Mouse (Mus musculus) frontal cortex, adult (tissue): ENCODE measurements around the gene Jmjd1c.
A peak's percentile ranks its signal among the peaks of the same experiment; 100 is the strongest.
"Not testable (repeated sequence)": the region's sequence is repeated elsewhere in the genome, so short reads cannot be mapped to it uniquely, and the experiment has no call there.

Source experiments
- ATAC-seq: cut with Nextera tagmentation; 2 replicates; pipeline ENCODE4 v1.9.2; 2017; ENCODE audit warnings: mild to moderate bottlenecking, moderate library complexity, mixed read lengths; ENCODE audit not compliant: low TSS enrichment

Gene Jmjd1c

GRCm38 (mm10) chr10:67100831-67101251 is 4.9 kb downstream of the Jmjd1c start:
- ATAC-seq, result peak; percentile 24; the same call in 1 of the 2 replicates

- no peak for ATAC-seq
Measured at GRCm38 (mm10) chr10:67104543-67104942, 8.6 kb downstream of the Jmjd1c start.

- peak; percentile 27; the same call in 1 of the 2 replicates for ATAC-seq
Measured at GRCm38 (mm10) chr10:67105331-67106217, 9.6 kb downstream of the Jmjd1c start.

- ATAC-seq, result no peak
Measured at GRCm38 (mm10) chr10:67106400-67106799, 10.5 kb downstream of the Jmjd1c start.

- ATAC-seq, result no peak
Measured at GRCm38 (mm10) chr10:67107017-67107761, 11.3 kb downstream of the Jmjd1c start.

GRCm38 (mm10) chr10:67108096-67108495 is 12.2 kb downstream of the Jmjd1c start:
- no peak for ATAC-seq

GRCm38 (mm10) chr10:67109635-67110034 is 13.7 kb downstream of the Jmjd1c start:
- ATAC-seq, result no peak

- 0 out of 2 replicates have a peak, but pooled peaks have one; percentile 24 for ATAC-seq
Measured at GRCm38 (mm10) chr10:67111044-67111798, 15.3 kb downstream of the Jmjd1c start.

GRCm38 (mm10) chr10:67111799-67112177 is 15.9 kb downstream of the Jmjd1c start:
- no peak for ATAC-seq

GRCm38 (mm10) chr10:67112967-67113366 is 17.0 kb downstream of the Jmjd1c start:
- not testable (repeated sequence) for ATAC-seq

- no peak for ATAC-seq
Measured at GRCm38 (mm10) chr10:67113833-67114232, 17.9 kb downstream of the Jmjd1c start.

GRCm38 (mm10) chr10:67115115-67115514 is 19.2 kb downstream of the Jmjd1c start:
- ATAC-seq, result peak; percentile 80

GRCm38 (mm10) chr10:67115666-67116091 is 19.8 kb downstream of the Jmjd1c start:
- peak; percentile 58 for ATAC-seq

- no peak for ATAC-seq
Measured at GRCm38 (mm10) chr10:67116251-67116650, 20.3 kb downstream of the Jmjd1c start.

- ATAC-seq, result no peak
Measured at GRCm38 (mm10) chr10:67119291-67119690, 23.4 kb downstream of the Jmjd1c start.

GRCm38 (mm10) chr10:67120180-67120579 is 24.3 kb downstream of the Jmjd1c start:
- no peak for ATAC-seq

- ATAC-seq, result no peak
Measured at GRCm38 (mm10) chr10:67120640-67121039, 24.7 kb downstream of the Jmjd1c start.

GRCm38 (mm10) chr10:67123756-67124155 is 27.8 kb downstream of the Jmjd1c start:
- no peak for ATAC-seq

- ATAC-seq, result peak; percentile 64
Measured at GRCm38 (mm10) chr10:67124156-67124555, 28.2 kb downstream of the Jmjd1c start.

- ATAC-seq, result peak; percentile 56
Measured at GRCm38 (mm10) chr10:67126061-67126858, 30.3 kb downstream of the Jmjd1c start.
